ENCODE assay signal across 10 mouse cellular contexts in the genomic region with DNA sequence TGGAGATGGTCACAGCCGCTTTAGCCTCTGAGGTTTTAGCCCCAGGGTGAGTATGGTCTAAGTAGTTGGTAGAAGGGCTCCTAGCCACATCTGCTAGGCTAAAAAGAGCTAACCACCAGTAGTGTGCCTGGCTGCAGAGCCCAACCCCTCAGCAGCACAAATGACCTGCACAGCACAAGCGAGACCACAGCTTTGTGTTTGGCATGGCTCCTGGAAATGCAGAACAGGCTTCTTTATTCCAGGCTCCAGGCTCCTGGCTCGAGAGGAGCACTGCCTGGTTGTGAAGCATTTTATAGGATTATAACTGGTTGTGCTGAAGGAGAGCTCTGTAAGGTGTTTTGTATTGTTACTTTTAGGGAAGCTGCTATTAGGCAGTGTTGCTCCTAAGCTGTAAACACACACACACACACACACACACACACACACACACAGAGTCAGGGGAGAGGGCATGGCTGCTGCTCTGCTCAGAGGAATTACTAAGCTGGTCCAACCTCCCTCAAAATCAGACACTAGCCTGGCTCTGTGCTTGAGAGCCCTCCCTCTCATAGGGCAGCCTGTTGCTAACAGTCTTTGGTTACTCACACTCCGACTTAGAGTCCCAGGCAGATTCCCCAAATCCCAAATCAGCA.
DNase-seq lines count a peak whose midpoint lies in the region; ATAC-seq and TF ChIP-seq lines count a peak whose summit lies in the region.
"Had no signal": no experiment of that assay in that cellular context is flagged by ENCODE, and none has a peak within 500 bp of the region (broad histone marks: within the 10 kb centered on the region; RNA-seq: fewer than 3 reads in every experiment).

No protein-coding gene starts in this region.

- no peak overlapping the region for H3K4me3 ChIP-seq in forebrain, embryonic 15.5 days
- no peak overlapping the region for H3K4me3 ChIP-seq in forebrain, embryonic 10.5 days
- H3K4me3 ChIP-seq in embryonic facial prominence, embryonic 14.5 days (ENCODE audit: low read depth, low read length), result no peak overlapping the region
- no peak overlapping the region for H3K4me3 ChIP-seq in limb, embryonic 14.5 days (replicated peaks; ENCODE audit: low read length)
- no peak overlapping the region for H3K4me3 ChIP-seq in kidney, embryonic 16.5 days (ENCODE audit: low read length)
- H3K4me3 ChIP-seq: erythroblast, embryonic 14.5 days; liver, embryonic 12.5 days had no signal

- peak; percentile 47 for ATAC-seq in forebrain, embryonic 15.5 days (replicated peaks)
- ATAC-seq in embryonic facial prominence, embryonic 14.5 days (ENCODE audit: low read depth), result peak; percentile 53; the same call in 1 of the 2 replicates
- ATAC-seq in limb, embryonic 14.5 days (ENCODE audit: low FRiP score, low read depth), result peak; percentile 76
- ATAC-seq in kidney, embryonic 16.5 days (ENCODE audit: low FRiP score, low TSS enrichment), result no peak
- ATAC-seq: liver, embryonic 12.5 days had no signal

- no peak overlapping the region; the same call in 1 of the 2 replicates for H3K27ac ChIP-seq in forebrain, embryonic 15.5 days (replicated peaks)
- H3K27ac ChIP-seq in forebrain, embryonic 10.5 days, result no peak overlapping the region
- peak overlapping the region; percentile 33; the same call in 1 of the 2 replicates for H3K27ac ChIP-seq in embryonic facial prominence, embryonic 14.5 days (replicated peaks; ENCODE audit: low read depth, low read length)
- peak overlapping the region; percentile 71 for H3K27ac ChIP-seq in limb, embryonic 14.5 days (replicated peaks; ENCODE audit: low read depth, low read length)
- no peak overlapping the region for H3K27ac ChIP-seq in kidney, embryonic 16.5 days (ENCODE audit: low read length)
- H3K27ac ChIP-seq: liver, embryonic 12.5 days had no signal

- DNase-seq in forebrain, embryonic 10.5 days (ENCODE audit: extremely low spot score, low spot score), result no peak
- DNase-seq in left cerebral cortex, postnatal 4 days, result peak; percentile 69
- no peak for DNase-seq in left cerebral cortex, adult 9 months (ENCODE audit: low spot score in 2 of 2)
- peak; percentile 83 for DNase-seq in embryonic facial prominence, embryonic 14.5 days (ENCODE audit: low spot score)
- peak; percentile 84 for DNase-seq in limb, embryonic 14.5 days (ENCODE audit: low spot score)
- DNase-seq in kidney, adult 11 months, result no peak

- H3K36me3 ChIP-seq in forebrain, embryonic 15.5 days, result no peaks in the 10 kb centered on the region
- no peaks in the 10 kb centered on the region for H3K36me3 ChIP-seq in forebrain, embryonic 10.5 days (replicated peaks)
- H3K36me3 ChIP-seq in embryonic facial prominence, embryonic 14.5 days (ENCODE audit: control insufficient read depth, insufficient read depth, low read length), result no peaks in the 10 kb centered on the region
- no peaks in the 10 kb centered on the region for H3K36me3 ChIP-seq in limb, embryonic 14.5 days (ENCODE audit: control insufficient read depth, insufficient read depth, low read length)
- H3K36me3 ChIP-seq in kidney, embryonic 16.5 days (ENCODE audit: insufficient read depth, low read length), result no peaks in the 10 kb centered on the region
- H3K36me3 ChIP-seq: liver, embryonic 12.5 days had no signal

- no peak overlapping the region for H3K4me2 ChIP-seq in forebrain, embryonic 15.5 days (replicated peaks)
- H3K4me2 ChIP-seq in embryonic facial prominence, embryonic 14.5 days (ENCODE audit: low read depth, low read length), result no peak overlapping the region
- no peak overlapping the region; the same call in 1 of the 2 replicates for H3K4me2 ChIP-seq in limb, embryonic 14.5 days (replicated peaks; ENCODE audit: low read depth, low read length, severe bottlenecking)
- no peak overlapping the region for H3K4me2 ChIP-seq in kidney, embryonic 16.5 days (replicated peaks; ENCODE audit: low read depth, low read length)
- H3K4me2 ChIP-seq: liver, embryonic 12.5 days had no signal

- intact Hi-C loops in left cerebral cortex, postnatal 4 days (cut with DNase I), result loop anchor here (10.0 kb wide), 1 partner anchor 118 kb away; no protein-coding TSS in a partner anchor

- no peak for TF ChIP-seq POLR2A in limb, embryonic 14.5 days (IDR thresholded peaks at IDR 0.05; ENCODE audit: borderline replicate concordance, extremely low read depth, insufficient read depth, insufficient read length)

- WGBS in forebrain, embryonic 15.5 days, result 36% methylated on average over 4 of the region's 4 CpGs
- 50% methylated on average over 4 of the region's 4 CpGs for WGBS in forebrain, embryonic 10.5 days
- 38% methylated on average over 4 of the region's 4 CpGs for WGBS in embryonic facial prominence, embryonic 14.5 days
- WGBS in limb, embryonic 14.5 days, result 37% methylated on average over 4 of the region's 4 CpGs
- WGBS in kidney, embryonic 16.5 days, result 59% methylated on average over 4 of the region's 4 CpGs

- peaks cover 15% of the 10 kb centered on the region for H3K27me3 ChIP-seq in forebrain, embryonic 15.5 days
- H3K27me3 ChIP-seq in forebrain, embryonic 10.5 days (ENCODE audit: poor library complexity, severe bottlenecking), result peaks cover 53% of the 10 kb centered on the region
- H3K27me3 ChIP-seq in embryonic facial prominence, embryonic 14.5 days (replicated peaks; ENCODE audit: control insufficient read depth, insufficient read depth, low read length), result peaks cover 4% of the 10 kb centered on the region
- no peaks in the 10 kb centered on the region for H3K27me3 ChIP-seq in limb, embryonic 14.5 days (ENCODE audit: control insufficient read depth, insufficient read depth, low read length)
- H3K27me3 ChIP-seq in kidney, embryonic 16.5 days (ENCODE audit: insufficient read depth, low read length), result peaks cover 10% of the 10 kb centered on the region

- H3K9ac ChIP-seq in forebrain, embryonic 15.5 days (replicated peaks), result no peak overlapping the region
- H3K9ac ChIP-seq in embryonic facial prominence, embryonic 14.5 days (ENCODE audit: low read depth, low read length), result no peak overlapping the region
- no peak overlapping the region for H3K9ac ChIP-seq in limb, embryonic 14.5 days (ENCODE audit: low read depth, low read length, severe bottlenecking)
- no peak overlapping the region for H3K9ac ChIP-seq in kidney, embryonic 16.5 days (replicated peaks; ENCODE audit: low read length)
- H3K9ac ChIP-seq: liver, embryonic 12.5 days had no signal

- no peaks in the 10 kb centered on the region for H3K9me3 ChIP-seq in forebrain, embryonic 15.5 days
- no peaks in the 10 kb centered on the region for H3K9me3 ChIP-seq in forebrain, embryonic 10.5 days
- H3K9me3 ChIP-seq in embryonic facial prominence, embryonic 14.5 days (ENCODE audit: control insufficient read depth, low read length), result no peaks in the 10 kb centered on the region
- no peaks in the 10 kb centered on the region for H3K9me3 ChIP-seq in limb, embryonic 14.5 days (ENCODE audit: control insufficient read depth, low read length)
- H3K9me3 ChIP-seq in kidney, embryonic 16.5 days (ENCODE audit: low read length), result no peaks in the 10 kb centered on the region
- H3K9me3 ChIP-seq: liver, embryonic 12.5 days had no signal

- H3K4me1 ChIP-seq in forebrain, embryonic 15.5 days, result peaks cover 15% of the 10 kb centered on the region
- peaks cover 18% of the 10 kb centered on the region for H3K4me1 ChIP-seq in forebrain, embryonic 10.5 days
- peaks cover 19% of the 10 kb centered on the region for H3K4me1 ChIP-seq in embryonic facial prominence, embryonic 14.5 days (ENCODE audit: control insufficient read depth, insufficient read depth, low read length)
- peaks cover 49% of the 10 kb centered on the region for H3K4me1 ChIP-seq in limb, embryonic 14.5 days (ENCODE audit: control insufficient read depth, insufficient read depth, low read length)
- H3K4me1 ChIP-seq in kidney, embryonic 16.5 days (ENCODE audit: insufficient read depth, low read length), result peaks cover 17% of the 10 kb centered on the region; the same call in 1 of the 2 replicates

Comparison
In these comparisons a context has a peak if more than half of its experiments do, and no peak if none do; other contexts are left out.
1. DNase-seq: peak in left cerebral cortex, postnatal 4 days (single experiment), embryonic facial prominence, embryonic 14.5 days (single experiment) and limb, embryonic 14.5 days (single experiment); none in forebrain, embryonic 10.5 days (single experiment), left cerebral cortex, adult 9 months (0 of 2) and kidney, adult 11 months (single experiment).
2. H3K27ac ChIP-seq: peak in embryonic facial prominence, embryonic 14.5 days (single experiment) and limb, embryonic 14.5 days (single experiment); none in forebrain, embryonic 15.5 days (single experiment), forebrain, embryonic 10.5 days (single experiment) and kidney, embryonic 16.5 days (single experiment).